Mouse (Mus musculus) G1E (cell line): ENCODE measurements around the gene Bcl2l11.

Experiments used
- CTCF ChIP-seq: IDR thresholded peaks from 2 replicates; pipeline ENCODE4 v1.5.1; 2012; ENCODE audit warnings: low read depth, low read length, inconsistent platforms, mixed read lengths
- GATA1 ChIP-seq: IDR thresholded peaks from 2 replicates; pipeline ENCODE4 v1.6.1; 2012; ENCODE audit warnings: borderline replicate concordance, low read length, inconsistent platforms, mixed read lengths
- POLR2AphosphoS5 ChIP-seq: IDR thresholded peaks from 2 replicates; pipeline ENCODE4 v1.6.1; 2012; ENCODE audit warnings: low read depth, low read length, inconsistent platforms; ENCODE audit not compliant: insufficient replicate concordance
- TAL1 ChIP-seq: conservative IDR thresholded peaks from 2 replicates; pipeline ENCODE4 v1.6.1; 2012; ENCODE audit warnings: low read depth, low read length, inconsistent platforms, mixed read lengths

GRCm38 (mm10) chr2:128138924-128139323 lies 13.1 kb downstream of the Bcl2l11 start:
- TF ChIP-seq CTCF: no peak
- TF ChIP-seq GATA1: no peak
- no peak for TF ChIP-seq POLR2AphosphoS5
- TF ChIP-seq TAL1: no peak
